Mouse (Mus musculus) small intestine, adult 2 months (tissue): ENCODE data around the gene Ice2.

Source experiments
- CTCF ChIP-seq: fragments of 200-500 bp; IDR thresholded peaks from 2 replicates; pipeline ENCODE4 v1.5.1; 2012; ENCODE audit warnings: low read depth, mild to moderate bottlenecking, control low read depth, inconsistent platforms, low read length, moderate library complexity, mixed read lengths; ENCODE audit not compliant: insufficient replicate concordance, insufficient read length; ENCODE audit errors: extremely low read depth
- POLR2A ChIP-seq: fragments of 200-500 bp; IDR thresholded peaks from 2 replicates; pipeline ENCODE4 v1.6.1; 2012; ENCODE audit warnings: low read depth, mild to moderate bottlenecking, control low read depth, inconsistent platforms, low read length, moderate library complexity

DNA sequence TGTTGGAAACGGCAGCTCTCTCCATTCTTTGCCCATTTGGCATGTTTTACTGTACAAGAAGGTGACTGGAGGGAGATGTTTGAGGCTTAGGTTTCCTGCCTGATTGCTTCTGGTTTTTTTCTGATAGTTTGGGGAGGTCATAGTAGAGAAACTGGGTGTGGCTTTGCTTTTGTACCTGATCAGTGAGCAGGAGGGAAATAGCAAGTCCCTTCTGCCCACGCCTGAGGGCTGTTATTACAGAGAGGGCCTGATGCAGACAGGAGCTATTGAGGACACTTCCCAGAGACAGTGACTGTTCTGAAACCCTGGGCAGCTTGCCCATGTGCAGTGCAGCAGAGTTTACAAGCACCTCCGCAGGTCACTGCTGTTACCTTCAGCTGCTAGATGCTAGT, 20.1 kb upstream of the Ice2 start:
- TF ChIP-seq POLR2A (no peak), CTCF (no peak)
